Mouse (Mus musculus) limb, embryonic 14.5 days (tissue): ENCODE data around the gene Nol9. TPM values are rescaled to one million over a fixed set of nuclear protein-coding genes. Genes with fewer than 3 reads are reported as not detected.

Experiments used
- ATAC-seq: fragments of 200-750 bp; cut with Nextera tagmentation; 2 replicates; pipeline ENCODE4 v1.8.0; 2017; ENCODE audit warnings: low read depth, moderate number of reproducible peaks, moderate TSS enrichment; ENCODE audit not compliant: low FRiP score
- DNase-seq: peaks from one replicate; pipeline ENCODE4 v3.0.0-alpha.2; 2015; ENCODE audit warnings: low spot score
- H3K27ac ChIP-seq: fragments of 300-500 bp; sonication (generic); replicated peaks from 2 replicates; pipeline ENCODE4 v1.5.1; 2014; ENCODE audit warnings: low read depth, mild to moderate bottlenecking, low read length, moderate library complexity, mixed read lengths
- H3K27me3 ChIP-seq: fragments of 300-500 bp; sonication (generic); 2 replicates; pipeline ENCODE4 v1.6.1; 2014; ENCODE audit warnings: low read length, mixed read lengths; ENCODE audit not compliant: control insufficient read depth, insufficient read depth
- H3K36me3 ChIP-seq: fragments of 300-500 bp; sonication (generic); 2 replicates; pipeline ENCODE4 v1.6.1; 2014; ENCODE audit warnings: mild to moderate bottlenecking, low read length, moderate library complexity, mixed read lengths; ENCODE audit not compliant: control insufficient read depth, insufficient read depth
- H3K4me1 ChIP-seq: fragments of 300-500 bp; sonication (generic); 2 replicates; pipeline ENCODE4 v1.6.1; 2014; ENCODE audit warnings: antibody characterized with exemption, low read length, mixed read lengths; ENCODE audit not compliant: control insufficient read depth, insufficient read depth
- H3K4me2 ChIP-seq: fragments of 300-500 bp; sonication (generic); replicated peaks from 2 replicates; pipeline ENCODE4 v1.6.1; 2014; ENCODE audit warnings: low read depth, mild to moderate bottlenecking, low read length, moderate library complexity; ENCODE audit not compliant: severe bottlenecking
- H3K4me3 ChIP-seq: fragments of 300-500 bp; sonication (generic); replicated peaks from 2 replicates; pipeline ENCODE4 v1.5.1; 2014; ENCODE audit warnings: low read length
- H3K9ac ChIP-seq: fragments of 300-500 bp; sonication (generic); 2 replicates; pipeline ENCODE4 v1.6.1; 2014; ENCODE audit warnings: mild to moderate bottlenecking, low read depth, low read length, moderate library complexity; ENCODE audit not compliant: severe bottlenecking
- H3K9me3 ChIP-seq: fragments of 300-500 bp; sonication (generic); 2 replicates; pipeline ENCODE4 v1.6.1; 2016; ENCODE audit warnings: low read length; ENCODE audit not compliant: control insufficient read depth
- POLR2A ChIP-seq: fragments of 200-500 bp; IDR thresholded peaks from 2 replicates; pipeline ENCODE4 v1.8.0; 2012; ENCODE audit warnings: inconsistent platforms, mild to moderate bottlenecking, moderate library complexity, borderline replicate concordance; ENCODE audit not compliant: insufficient read depth, insufficient read length; ENCODE audit errors: extremely low read depth
- WGBS: fragments of 180-500 bp; shearing (Covaris S2); extraction: QIAGEN DNeasy Blood & Tissue Kit; methylation state at CpG from one replicate; pipeline ENCODE4 v1.1.7; 2014; 5-methylcytosine and 5-hydroxymethylcytosine counted together
- polyA plus RNA-seq, 2 experiments: library from polyadenylated mRNA; depleted of rRNA in 1 of 2; stranded (reverse) in 1 of 2; unstranded in 1 of 2; fragments of >200 nt; fragmentation: Nextera tagmentation in 1 of 2; extraction: Ambion mirVana in 1 of 2; gene quantifications; 2 replicates each; pipeline versions ENCODE4 v1.2.1 to v1.2.3; 2012 to 2014

The Nol9 gene
- polyA plus RNA-seq, 2 experiments = 25.9 to 28.5 TPM

- 45% methylated on average over 10 of the region's 10 CpGs for WGBS
- no peak within 1 kb of the TSS for H3K27ac ChIP-seq
- H3K9ac ChIP-seq = peak within 1 kb of the TSS; percentile 85
- peaks cover 26% of the 10 kb centered on the region for H3K36me3 ChIP-seq
- H3K27me3 ChIP-seq = no peaks in the 10 kb centered on the region
- H3K4me1 ChIP-seq = peaks cover 9% of the 10 kb centered on the region
- ATAC-seq = peak; percentile 41; the same call in 1 of the 2 replicates
- DNase-seq = peak; percentile 16
- no peaks in the 10 kb centered on the region for H3K9me3 ChIP-seq
- TF ChIP-seq POLR2A = no peak
- peak within 1 kb of the TSS; percentile 81 for H3K4me2 ChIP-seq
- H3K4me3 ChIP-seq = peak within 1 kb of the TSS; percentile 98
These were observed 716 bp upstream of the Nol9 start, which contains the start of gene Tas1r1 for GRCm38 (mm10) chr4:152038225-152038984. Gene Tas1r1 (minus strand): TSS chr4:152038568.

DNA sequence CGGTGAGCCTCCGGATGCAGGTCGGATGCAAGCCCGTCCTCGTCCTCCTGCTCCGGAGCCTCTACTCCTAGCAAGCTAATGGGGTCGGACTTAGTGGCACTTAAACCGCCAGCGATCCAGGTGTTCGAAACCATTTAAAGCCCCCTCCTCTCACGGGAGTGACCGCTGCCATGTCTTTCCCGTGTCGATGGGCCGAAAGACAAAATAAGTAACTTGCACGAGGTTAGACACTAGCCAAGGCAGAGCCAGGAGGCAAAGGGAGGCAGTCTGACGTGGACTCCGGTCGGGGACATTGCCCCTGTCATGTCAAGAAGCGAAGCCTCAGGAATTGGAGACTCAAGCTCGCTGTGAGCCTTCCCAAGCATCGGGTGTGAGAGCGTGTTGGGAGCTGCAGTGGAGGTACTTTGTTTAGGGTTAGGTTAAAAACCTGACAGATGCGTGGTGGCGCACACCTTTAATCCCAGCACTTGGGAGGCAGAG, 750 bp downstream of the Nol9 start:
- no peak for ATAC-seq
- 0 out of 2 replicates have a peak overlapping the region, but pooled peaks have one; percentile 19 for H3K27ac ChIP-seq
- WGBS = 3% methylated on average over 25 of the region's 25 CpGs
- no peak for TF ChIP-seq POLR2A
- H3K27me3 ChIP-seq = no peaks in the 10 kb centered on the region
- no peak for DNase-seq
- H3K9me3 ChIP-seq = no peaks in the 10 kb centered on the region
- peak overlapping the region; percentile 98 for H3K4me3 ChIP-seq
- peak overlapping the region; percentile 85 for H3K9ac ChIP-seq
- peaks cover 40% of the 10 kb centered on the region for H3K36me3 ChIP-seq
- H3K4me1 ChIP-seq = peaks cover 9% of the 10 kb centered on the region
- H3K4me2 ChIP-seq = peak overlapping the region; percentile 81

DNA sequence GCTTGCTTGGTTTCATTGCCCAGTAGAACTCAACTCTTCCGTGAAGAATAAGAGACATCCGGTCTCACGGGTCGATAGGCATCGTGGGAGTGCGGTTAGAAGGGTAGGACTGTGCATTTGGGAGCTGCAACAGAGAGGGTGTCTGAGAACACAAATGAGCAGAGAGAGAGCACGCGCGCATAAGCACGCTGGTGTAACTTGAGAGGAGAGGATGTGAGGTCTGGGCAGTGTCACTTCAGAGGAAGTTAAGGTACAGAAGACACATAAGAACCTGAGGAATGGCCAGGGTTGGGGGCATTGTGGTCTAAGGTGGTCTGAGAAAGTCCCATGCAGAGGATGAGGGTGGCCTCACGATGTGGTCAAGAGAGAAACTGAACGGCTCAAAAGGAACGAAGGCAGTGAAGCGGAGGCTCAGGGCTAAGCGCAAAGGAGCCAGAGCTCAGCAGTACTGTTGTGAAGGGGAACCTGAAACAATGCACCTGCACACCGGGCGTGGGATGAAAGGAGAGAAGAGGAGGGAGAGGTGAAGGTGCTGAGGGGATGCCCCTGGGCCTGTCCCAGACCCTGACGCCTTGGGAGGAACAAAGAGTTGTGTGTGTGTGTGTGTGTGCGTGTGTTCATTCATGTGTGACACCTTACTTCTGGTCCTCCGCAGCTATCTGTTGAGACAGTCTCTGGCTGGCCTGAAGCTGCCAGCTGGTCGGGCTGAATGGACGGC, 3.0 kb downstream of the Nol9 start:
- 95% methylated on average over 22 of the region's 22 CpGs for WGBS
- Histone ChIP-seq H3K9ac (no peak overlapping the region), H3K4me1 (peaks cover 9% of the 10 kb centered on the region), H3K27me3 (no peaks in the 10 kb centered on the region), H3K9me3 (no peaks in the 10 kb centered on the region), H3K4me3 (no peak overlapping the region), H3K4me2 (no peak overlapping the region), H3K27ac (no peak overlapping the region), H3K36me3 (peaks cover 60% of the 10 kb centered on the region)
- no peak for TF ChIP-seq POLR2A
- no peak for DNase-seq
- no peak for ATAC-seq

DNA sequence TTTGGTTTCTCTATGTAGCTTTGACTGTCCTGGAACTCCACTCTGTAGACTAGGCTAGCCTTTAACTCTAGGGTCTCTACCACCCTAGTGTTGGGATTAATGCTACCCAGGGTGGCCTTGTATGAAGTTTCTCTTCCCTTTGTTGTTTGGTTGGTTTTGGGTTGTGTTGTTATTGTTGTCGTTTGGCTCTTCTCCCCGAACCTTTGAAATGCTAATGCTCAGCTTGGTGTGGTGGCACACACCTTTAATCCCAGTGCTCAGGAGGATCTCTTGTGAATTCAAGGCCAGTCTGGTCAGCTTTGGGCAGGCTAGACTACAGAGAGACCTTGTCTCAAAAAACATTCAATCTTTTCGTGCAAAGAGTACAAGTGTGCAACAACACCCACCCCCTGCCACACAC, 4.0 kb downstream of the Nol9 start:
- H3K9ac ChIP-seq = no peak overlapping the region
- no peak for ATAC-seq
- no peak for DNase-seq
- TF ChIP-seq POLR2A = no peak
- H3K36me3 ChIP-seq = peaks cover 71% of the 10 kb centered on the region
- H3K9me3 ChIP-seq = no peaks in the 10 kb centered on the region
- no peak overlapping the region for H3K4me3 ChIP-seq
- WGBS = 86% methylated on average over 3 of the region's 3 CpGs
- H3K27ac ChIP-seq = no peak overlapping the region
- H3K27me3 ChIP-seq = no peaks in the 10 kb centered on the region
- H3K4me1 ChIP-seq = peaks cover 9% of the 10 kb centered on the region
- H3K4me2 ChIP-seq = no peak overlapping the region

DNA sequence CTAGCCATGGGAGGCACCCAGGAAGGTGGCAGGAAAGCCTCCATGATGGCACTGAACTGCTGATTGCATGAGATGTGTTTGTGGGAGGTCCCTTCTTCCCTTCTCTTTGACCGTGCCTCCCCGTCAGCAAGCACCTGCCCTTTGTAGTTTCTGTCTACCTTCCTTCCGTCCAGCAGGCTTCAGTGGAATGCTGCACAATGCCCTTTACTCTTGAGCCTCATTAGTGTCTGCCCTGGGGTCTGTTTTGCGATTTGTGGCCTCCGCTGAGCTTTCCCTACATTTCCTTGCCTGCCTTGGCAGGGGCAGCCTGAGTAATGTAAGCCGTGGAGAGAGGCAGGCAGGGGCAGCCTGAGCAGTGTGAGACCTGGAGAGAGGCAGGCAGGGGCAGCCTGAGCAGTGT, 5.5 kb downstream of the Nol9 start:
- WGBS = 60% methylated on average over 6 of the region's 6 CpGs
- no peaks in the 10 kb centered on the region for H3K27me3 ChIP-seq
- H3K4me1 ChIP-seq = peaks cover 6% of the 10 kb centered on the region; the same call in 1 of the 2 replicates
- no peak overlapping the region for H3K4me2 ChIP-seq
- ATAC-seq (no peak), DNase-seq (no peak)
- no peak overlapping the region for H3K27ac ChIP-seq
- no peak for TF ChIP-seq POLR2A
- no peak overlapping the region for H3K4me3 ChIP-seq
- peaks cover 76% of the 10 kb centered on the region for H3K36me3 ChIP-seq
- no peak overlapping the region for H3K9ac ChIP-seq
- no peaks in the 10 kb centered on the region for H3K9me3 ChIP-seq
